Mouse (Mus musculus) left cerebral cortex, adult 2 months (tissue): ENCODE results near the gene Gm20834. TPM values are rescaled to one million over a fixed set of nuclear protein-coding genes. Genes with fewer than 3 reads are reported as not detected.
"Not testable (repeated sequence)": the region's sequence is repeated elsewhere in the genome, so short reads cannot be mapped to it uniquely, and the experiment has no call there.

Source experiments
- DNase-seq, 2 experiments: peaks; one replicate each; pipeline ENCODE4 v3.0.0; 2021 to 2022; ENCODE audit warnings: low spot score in 2 of 2, mixed read lengths in 1 of 2; ENCODE audit errors: extremely low spot score in 1 of 2
- H3K27ac ChIP-seq: fragments of 200-600 bp; 2 replicates; pipeline ENCODE4 v1.8.1; 2022
- H3K4me3 ChIP-seq: fragments of 200-600 bp; 2 replicates; pipeline ENCODE4 v1.8.1; 2022
- intact Hi-C: fragments of 180-260 bp; cut with DNase I; formaldehyde crosslinking; loops from one replicate; pipeline ENCODE4 v1.15.1; 2025
- long read RNA-seq, 2 experiments: library from polyadenylated mRNA; stranded (forward); transcript quantifications; one replicate each; pipeline ENCODE4 v2.0.0; 2021; ENCODE audit warnings: borderline mapping rate in 2 of 2
- total RNA-seq, 2 experiments: library from RNA; stranded (reverse); gene quantifications; 2 replicates each; pipeline ENCODE4 v1.2.3; 2021

Gm20834 gene
- not detected for total RNA-seq
- long read RNA-seq, experiment 1 = 0 reads
- long read RNA-seq, experiment 2 = 0 reads

DNA sequence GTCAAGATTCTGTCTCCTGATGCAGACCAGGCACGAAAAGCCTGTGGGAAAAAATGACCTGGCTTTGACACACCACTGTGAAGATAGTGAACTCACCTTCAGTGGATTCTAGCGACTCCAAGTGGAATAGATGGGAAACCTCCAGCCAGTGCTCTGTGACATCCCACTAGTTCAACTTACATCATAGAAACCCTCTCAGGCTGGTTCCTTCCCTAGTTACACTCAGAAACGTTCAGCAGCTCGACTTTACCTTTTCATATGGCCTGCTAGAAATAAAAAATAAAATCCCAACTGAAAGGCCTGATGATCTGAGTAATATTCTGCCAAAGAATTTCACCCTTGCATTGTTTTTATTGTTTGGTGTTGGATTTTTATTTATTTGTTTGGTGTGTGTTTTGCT lies at the start of gene Gm20834:
TSS of gene Gm20834 (minus strand) at position 101 of the 400 bp plus-strand sequence.
- DNase-seq, H3K4me3 ChIP-seq, H3K27ac ChIP-seq, intact Hi-C loops: not testable (repeated sequence)

Other genes with a start within 250 kb of the Gm20834 start
- gene Gm21310, start 177.4 kb downstream of the Gm20834 start, total RNA-seq = not detected
- not detected for gene Gm28510, start 88.1 kb upstream of the Gm20834 start, total RNA-seq
- gene Gm20737, start 211.5 kb upstream of the Gm20834 start, total RNA-seq = not detected
- not detected for gene Gm21775, start 228.9 kb upstream of the Gm20834 start, total RNA-seq